ENCODE assay signal across 15 mouse cellular contexts in genomic region chr6:135182925-135183324, GRCm38 (mm10). TPM values are rescaled to one million over a fixed set of nuclear protein-coding genes. Genes with fewer than 3 reads are reported as not detected.
DNase-seq lines count a peak whose midpoint lies in the region; ATAC-seq and TF ChIP-seq lines count a peak whose summit lies in the region.
"Had no signal": no experiment of that assay in that cellular context is flagged by ENCODE, and none has a peak within 500 bp of the region (broad histone marks: within the 10 kb centered on the region; RNA-seq: fewer than 3 reads in every experiment).

No protein-coding gene starts in this region.

- no peak overlapping the region for H3K9ac ChIP-seq in liver, embryonic 11.5 days (ENCODE audit: low read depth, low read length)
- no peak overlapping the region for H3K9ac ChIP-seq in ES-Bruce4 (ENCODE audit: low read depth, poor library complexity, severe bottlenecking)
- H3K9ac ChIP-seq: neural tube, embryonic 15.5 days had no signal

- H3K9me3 ChIP-seq in liver, embryonic 11.5 days (ENCODE audit: control insufficient read depth, low read length): no peaks in the 10 kb centered on the region
- H3K9me3 ChIP-seq in ES-Bruce4 (replicated peaks; ENCODE audit: control insufficient read depth, insufficient read depth, low read length, poor library complexity, severe bottlenecking): no peaks in the 10 kb centered on the region
- H3K9me3 ChIP-seq: neural tube, embryonic 15.5 days had no signal

- no peak; the same call in 1 of the 2 replicates for ATAC-seq in liver, embryonic 11.5 days (replicated peaks; ENCODE audit: low FRiP score)
- peak; percentile 58; the same call in 1 of the 2 replicates for ATAC-seq in erythroblast, adult 5-6 weeks (replicated peaks; ENCODE audit: low FRiP score, poor library complexity, severe bottlenecking)
- peak; percentile 55 for ATAC-seq in megakaryocyte-erythroid progenitor cell, adult 5-6 weeks (replicated peaks; ENCODE audit: low FRiP score, low TSS enrichment, poor library complexity, severe bottlenecking)
- no peak for ATAC-seq in inflammation-experienced regulatory T-cells, adult 6 months
- ATAC-seq: forebrain, embryonic 14.5 days had no signal

- H3K27me3 ChIP-seq in liver, embryonic 11.5 days (replicated peaks; ENCODE audit: control insufficient read depth, insufficient read depth, low read length): peaks cover 15% of the 10 kb centered on the region
- H3K27me3 ChIP-seq in ES-Bruce4 (ENCODE audit: control insufficient read depth, insufficient read depth, low read length, poor library complexity, severe bottlenecking): no peaks in the 10 kb centered on the region

- peak; percentile 70 for DNase-seq in liver
- DNase-seq in liver, embryonic 11.5 days (ENCODE audit: low spot score): no peak
- DNase-seq in embryo, embryonic 10 days (ENCODE audit: low spot score): no peak
- DNase-seq in embryo, embryonic 11 days: no peak
- DNase-seq: cerebellum, adult 11-12 months; gastrocnemius, postnatal 36 days; heart, postnatal 14 days; midbrain, embryonic 14.5 days; spleen, adult 18-20 months had no signal

- 43% methylated on average over 5 of the region's 5 CpGs for WGBS in liver, embryonic 11.5 days

- TF ChIP-seq POLR2A in ES-Bruce4 (IDR thresholded peaks at IDR 0.05; ENCODE audit: insufficient read depth, low read length): no peak

- H3K4me2 ChIP-seq in liver, embryonic 11.5 days: no peak overlapping the region
- H3K4me2 ChIP-seq: neural tube, embryonic 15.5 days had no signal

- H3K4me1 ChIP-seq in liver, embryonic 11.5 days (replicated peaks; ENCODE audit: control insufficient read depth, insufficient read depth, low read length): peaks cover 5% of the 10 kb centered on the region; the same call in 1 of the 2 replicates
- no peaks in the 10 kb centered on the region for H3K4me1 ChIP-seq in ES-Bruce4 (ENCODE audit: control insufficient read depth, insufficient read depth, low read length)
- H3K4me1 ChIP-seq: neural tube, embryonic 15.5 days had no signal

- no peaks in the 10 kb centered on the region for H3K36me3 ChIP-seq in liver, embryonic 11.5 days (ENCODE audit: control insufficient read depth, insufficient read depth, low read length)
- no peaks in the 10 kb centered on the region for H3K36me3 ChIP-seq in ES-Bruce4 (ENCODE audit: control insufficient read depth, insufficient read depth, low read length, poor library complexity, severe bottlenecking)
- H3K36me3 ChIP-seq: neural tube, embryonic 15.5 days had no signal

- H3K27ac ChIP-seq in liver, embryonic 11.5 days (ENCODE audit: low read depth, low read length): no peak overlapping the region
- no peak overlapping the region for H3K27ac ChIP-seq in ES-Bruce4 (ENCODE audit: insufficient read depth, low read length)
- H3K27ac ChIP-seq: neural tube, embryonic 15.5 days had no signal

- no peak overlapping the region for H3K4me3 ChIP-seq in liver, embryonic 11.5 days (ENCODE audit: low read depth, low read length)
- H3K4me3 ChIP-seq in ES-Bruce4 (ENCODE audit: low read depth, low read length): no peak overlapping the region
- H3K4me3 ChIP-seq: neural tube, embryonic 15.5 days had no signal

- TF ChIP-seq CTCF in ES-Bruce4 (IDR thresholded peaks at IDR 0.05; ENCODE audit: low read depth, low read length): peak; percentile 56

- no peak for TF ChIP-seq EP300 in ES-Bruce4 (IDR thresholded peaks at IDR 0.05; ENCODE audit: insufficient read depth, low read depth, low read length)

RNA-seq across cellular contexts. Expression of gene Fam234b, which starts 14.9 kb away (rescaled TPM):
- polyA plus RNA-seq in liver, embryonic 11.5 days (2014; fragmentation: Nextera tagmentation; extraction: Ambion mirVana): 34.2 and 37.9 TPM in 2 replicates
- polyA plus RNA-seq in ES-Bruce4 (2011; ENCODE audit: insufficient read depth, insufficient read length, low read depth, missing spikeins): 6.3 and 7.4 TPM in 2 replicates
- total RNA-seq in erythroblast, adult 5-6 weeks (2015; ENCODE audit: low replicate concordance): 96.6 and 108 TPM in 2 replicates
- 155 and 168 TPM in 2 replicates for total RNA-seq in erythroblast, adult 5-6 weeks (2017; ENCODE audit: low replicate concordance)
- total RNA-seq in megakaryocyte-erythroid progenitor cell, adult 5-6 weeks (2014; fragmentation: Nextera tagmentation): 57.4 and 66.3 TPM in 2 replicates
- 32.6 and 51.1 TPM in 2 replicates for total RNA-seq in megakaryocyte-erythroid progenitor cell, adult 5-6 weeks (2017)
- 10 to 100 TPM; 21.9 to 30.2 (median 30.2) TPM for polyA plus RNA-seq in inflammation-experienced regulatory T-cells, adult 6 months (2017; shearing (Covaris generic))

RNA-seq across cellular contexts. Expression of gene Hebp1, which starts 14.9 kb away (rescaled TPM):
- polyA plus RNA-seq in liver, embryonic 11.5 days (2014; fragmentation: Nextera tagmentation; extraction: Ambion mirVana): 56.8 and 59.1 TPM in 2 replicates
- polyA plus RNA-seq in ES-Bruce4 (2011; ENCODE audit: insufficient read depth, insufficient read length, low read depth, missing spikeins): 12.8 and 13.5 TPM in 2 replicates
- total RNA-seq in erythroblast, adult 5-6 weeks (2015; ENCODE audit: low replicate concordance): 72.1 and 87.8 TPM in 2 replicates
- 143 and 274 TPM in 2 replicates for total RNA-seq in erythroblast, adult 5-6 weeks (2017; ENCODE audit: low replicate concordance)
- total RNA-seq in megakaryocyte-erythroid progenitor cell, adult 5-6 weeks (2014; fragmentation: Nextera tagmentation): 109 and 112 TPM in 2 replicates
- 109 and 149 TPM in 2 replicates for total RNA-seq in megakaryocyte-erythroid progenitor cell, adult 5-6 weeks (2017)
- polyA plus RNA-seq in inflammation-experienced regulatory T-cells, adult 6 months (2017; shearing (Covaris generic)): 1 to 10 TPM in 2 of 3 experiments, not detected in 1; 1.3 to 2.0 TPM

Comparison
In these comparisons a context has a peak if more than half of its experiments do, and no peak if none do; other contexts are left out.
1. ATAC-seq: peak in erythroblast, adult 5-6 weeks (single experiment) and megakaryocyte-erythroid progenitor cell, adult 5-6 weeks (single experiment); none in liver, embryonic 11.5 days (single experiment) and inflammation-experienced regulatory T-cells, adult 6 months (single experiment).